Mouse (Mus musculus) thymus, adult 2 months (tissue): ENCODE data around the gene Tbc1d24. TPM values are rescaled to one million over a fixed set of nuclear protein-coding genes. Genes with fewer than 3 reads are reported as not detected.
"Not testable (repeated sequence)": the region's sequence is repeated elsewhere in the genome, so short reads cannot be mapped to it uniquely, and the experiment has no call there.

Experiments used
- DNase-seq: peaks from one replicate; pipeline ENCODE4 v3.0.0; 2021
- H3K27ac ChIP-seq: fragments of 200-500 bp; 2 replicates; pipeline ENCODE4 v1.5.1; 2012; ENCODE audit warnings: low read length, control low read depth; ENCODE audit not compliant: control insufficient read depth, insufficient read depth
- H3K27me3 ChIP-seq: fragments of 200-500 bp; 2 replicates; pipeline ENCODE4 v1.6.1; 2012; ENCODE audit warnings: mild to moderate bottlenecking, low read length, moderate library complexity, mixed read lengths; ENCODE audit not compliant: control insufficient read depth, insufficient read depth
- H3K36me3 ChIP-seq: fragments of 200-500 bp; 2 replicates; pipeline ENCODE4 v1.6.1; 2012; ENCODE audit warnings: mild to moderate bottlenecking, low read length, moderate library complexity; ENCODE audit not compliant: control insufficient read depth, insufficient read depth
- H3K4me1 ChIP-seq: fragments of 200-500 bp; replicated peaks from 2 replicates; pipeline ENCODE4 v1.6.1; 2012; ENCODE audit warnings: low read length; ENCODE audit not compliant: control insufficient read depth, insufficient read depth
- H3K4me3 ChIP-seq: fragments of 200-500 bp; 2 replicates; pipeline ENCODE4 v1.5.1; 2012; ENCODE audit warnings: mild to moderate bottlenecking, low read length, control low read depth, moderate library complexity; ENCODE audit not compliant: control insufficient read depth, insufficient read depth
- CTCF ChIP-seq: fragments of 200-500 bp; IDR thresholded peaks from 2 replicates; pipeline ENCODE4 v1.5.1; 2012; ENCODE audit warnings: mild to moderate bottlenecking, control low read depth, low read length, moderate library complexity, borderline replicate concordance; ENCODE audit not compliant: control insufficient read depth, poor library complexity, insufficient read depth; ENCODE audit errors: extremely low read depth
- POLR2A ChIP-seq: fragments of 200-500 bp; IDR thresholded peaks from 2 replicates; pipeline ENCODE4 v1.6.1; 2012; ENCODE audit warnings: mild to moderate bottlenecking, low read length, control low read depth, moderate library complexity; ENCODE audit not compliant: control insufficient read depth, poor library complexity, insufficient read depth; ENCODE audit errors: extremely low read depth
- WGBS: fragments of 180-500 bp; shearing (Covaris S2); methylation state at CpG from one replicate; pipeline ENCODE4 v1.1.7; 2018; 5-methylcytosine and 5-hydroxymethylcytosine counted together
- polyA plus RNA-seq: library from polyadenylated mRNA; depleted of rRNA; stranded (reverse); fragments of >200 nt; gene quantifications from 2 replicates; pipeline ENCODE4 v1.2.3, GENCODE M21; 2012; rRNA removed

The Tbc1d24 gene
- polyA plus RNA-seq, 1 experiment, result 14.5 TPM

- peaks cover 15% of the 10 kb centered on the region for H3K4me1 ChIP-seq
- no peak overlapping the region for H3K4me3 ChIP-seq
- no peak overlapping the region for H3K27ac ChIP-seq
- TF ChIP-seq POLR2A, result no peak
- WGBS, result 89% methylated on average over 3 of the region's 3 CpGs
- H3K27me3 ChIP-seq, result no peaks in the 10 kb centered on the region
- no peaks in the 10 kb centered on the region for H3K36me3 ChIP-seq
- no peak for DNase-seq
These were observed 73.8 kb downstream of the Tbc1d24 start for GRCm38 (mm10) chr17:24131570-24131969.

GRCm38 (mm10) chr17:24129246-24129645 is 76.1 kb downstream of the Tbc1d24 start:
- DNase-seq, H3K4me1 ChIP-seq, H3K4me3 ChIP-seq, H3K36me3 ChIP-seq, H3K27ac ChIP-seq, H3K27me3 ChIP-seq: not testable (repeated sequence)
- WGBS, result 88% methylated on average over 4 of the region's 4 CpGs

- TF ChIP-seq CTCF (no peak), POLR2A (no peak)
- Histone ChIP-seq H3K27me3 (no peaks in the 10 kb centered on the region), H3K4me1 (peaks cover 6% of the 10 kb centered on the region), H3K36me3 (no peaks in the 10 kb centered on the region), H3K27ac (no peak overlapping the region), H3K4me3 (no peak overlapping the region)
- DNase-seq, result no peak
- 44% methylated on average over 1 of the region's 1 CpGs for WGBS
These were observed 77.8 kb downstream of the Tbc1d24 start for GRCm38 (mm10) chr17:24127592-24127991.

GRCm38 (mm10) chr17:24126801-24127200 is 78.6 kb downstream of the Tbc1d24 start:
- no peak for TF ChIP-seq CTCF
- Histone ChIP-seq H3K27ac (no peak overlapping the region), H3K4me1 (peaks cover 3% of the 10 kb centered on the region), H3K4me3 (no peak overlapping the region), H3K27me3 (no peaks in the 10 kb centered on the region), H3K36me3 (no peaks in the 10 kb centered on the region)
- 45% methylated on average over 3 of the region's 3 CpGs for WGBS
- DNase-seq, result no peak

Other genes starting within 250 kb of the Tbc1d24 start
- 2.5 and 2.7 TPM in 2 replicates for gene Prss30, start 225.0 kb downstream of the Tbc1d24 start, polyA plus RNA-seq
- gene Prss22, start 207.5 kb downstream of the Tbc1d24 start, polyA plus RNA-seq, result 0.52 and 1.0 TPM in 2 replicates
- gene Prss27, start 167.4 kb downstream of the Tbc1d24 start, polyA plus RNA-seq, result 0.98 and 2.5 TPM in 2 replicates
- gene Kctd5, start 132.1 kb downstream of the Tbc1d24 start, polyA plus RNA-seq, result 38.9 and 44.6 TPM in 2 replicates
- 56.6 and 57.8 TPM in 2 replicates for gene Pdpk1, start 54.6 kb downstream of the Tbc1d24 start, polyA plus RNA-seq
- 48.2 and 57.6 TPM in 2 replicates for gene Amdhd2, start 41.8 kb downstream of the Tbc1d24 start, polyA plus RNA-seq
- gene Atp6v0c, start 35.9 kb downstream of the Tbc1d24 start, polyA plus RNA-seq, result 977 and 1,122 TPM in 2 replicates
- 0.71 and 1.5 TPM in 2 replicates for gene Ntn3, start 4.0 kb upstream of the Tbc1d24 start, polyA plus RNA-seq
- gene Tedc2, start 15.3 kb upstream of the Tbc1d24 start, polyA plus RNA-seq, result 17.6 and 20.0 TPM in 2 replicates
- 64.5 and 86.9 TPM in 2 replicates for gene Ccnf, start 45.9 kb upstream of the Tbc1d24 start, polyA plus RNA-seq
- 0.06 and 0.13 TPM in 2 replicates for gene Abca17, start 145.5 kb upstream of the Tbc1d24 start, polyA plus RNA-seq
- 33.9 and 34.8 TPM in 2 replicates for gene Abca3, start 146.4 kb upstream of the Tbc1d24 start, polyA plus RNA-seq
- gene Rnps1, start 209.0 kb upstream of the Tbc1d24 start, polyA plus RNA-seq, result 241 and 251 TPM in 2 replicates
- 41.6 and 57.0 TPM in 2 replicates for gene Eci1, start 221.1 kb upstream of the Tbc1d24 start, polyA plus RNA-seq
- gene Dnase1l2, start 237.5 kb upstream of the Tbc1d24 start, polyA plus RNA-seq, result 11.3 and 18.2 TPM in 2 replicates